11 mouse cellular contexts compared by ENCODE assay signal in the genomic region with DNA sequence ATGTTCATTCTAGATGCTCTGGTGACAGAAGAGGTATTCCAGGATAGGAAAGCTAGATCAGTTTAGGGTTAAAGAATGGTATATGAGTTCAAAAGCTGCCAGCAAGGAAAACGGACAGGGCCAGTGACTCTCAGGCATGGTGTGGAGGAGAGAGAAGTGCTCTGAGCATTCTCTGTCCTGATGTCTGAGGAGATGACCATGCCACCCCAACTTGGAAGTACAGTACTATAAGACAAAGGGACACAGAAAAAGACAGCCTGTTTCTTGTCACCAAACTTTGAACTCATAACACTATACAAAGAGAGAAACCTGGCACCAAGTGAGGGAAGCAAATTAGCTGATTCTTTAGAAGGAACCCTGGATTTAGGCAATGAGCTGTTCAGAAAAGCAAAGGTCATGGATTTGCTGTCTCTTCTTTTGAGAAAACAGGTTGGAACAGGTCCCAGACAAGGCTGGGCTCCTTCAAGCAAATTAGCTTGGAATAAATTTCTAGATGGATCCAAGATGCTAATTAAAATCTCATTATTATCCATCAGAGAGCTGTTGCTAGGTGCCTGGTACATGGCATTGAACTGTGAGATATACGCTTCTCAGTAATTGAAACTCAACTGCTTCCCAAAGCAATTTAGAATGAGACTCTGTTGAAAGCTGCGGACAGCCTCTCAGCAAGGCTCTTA. TPM values are rescaled to one million over a fixed set of nuclear protein-coding genes. Genes with fewer than 3 reads are reported as not detected.
A peak's percentile ranks its signal among the peaks of the same experiment; 100 is the strongest.
DNase-seq lines count a peak whose midpoint lies in the region; ATAC-seq and TF ChIP-seq lines count a peak whose summit lies in the region.
"Had no signal": no experiment of that assay in that cellular context is flagged by ENCODE, and none has a peak within 500 bp of the region (broad histone marks: within the 10 kb centered on the region; RNA-seq: fewer than 3 reads in every experiment).

No protein-coding gene starts in this region.

- no peak for DNase-seq in limb, embryonic 14.5 days (ENCODE audit: low spot score)
- DNase-seq in limb, embryonic 10.5 days (ENCODE audit: low spot score) = no peak
- DNase-seq in forebrain, embryonic 10.5 days (ENCODE audit: extremely low spot score, low spot score) = no peak
- DNase-seq in forelimb bud, embryonic 11.5 days (ENCODE audit: low read depth, low spot score) = peak; percentile 5
- no peak for DNase-seq in adrenal gland, postnatal 25 days
- no peak for DNase-seq in gastrocnemius, adult 8-10 months (ENCODE audit: low spot score in 2 of 2)
- DNase-seq in heart, adult 8-10 months (ENCODE audit: low spot score) = no peak
- DNase-seq: heart, adult 11 months; kidney, postnatal 14 days; lung, postnatal 14 days had no signal

- 55% methylated on average over 3 of the region's 3 CpGs for WGBS in limb, embryonic 14.5 days
- WGBS in limb, embryonic 10.5 days = 69% methylated on average over 3 of the region's 3 CpGs
- 69% methylated on average over 3 of the region's 3 CpGs for WGBS in forebrain, embryonic 10.5 days
- WGBS in midbrain, embryonic 15.5 days = 52% methylated on average over 3 of the region's 3 CpGs

- H3K9me3 ChIP-seq in limb, embryonic 14.5 days (ENCODE audit: control insufficient read depth, low read length) = no peaks in the 10 kb centered on the region
- H3K9me3 ChIP-seq in limb, embryonic 10.5 days (replicated peaks) = no peaks in the 10 kb centered on the region
- H3K9me3 ChIP-seq in forebrain, embryonic 10.5 days = no peaks in the 10 kb centered on the region
- H3K9me3 ChIP-seq in midbrain, embryonic 15.5 days = no peaks in the 10 kb centered on the region

- H3K4me3 ChIP-seq in limb, embryonic 14.5 days (replicated peaks; ENCODE audit: low read length) = no peak overlapping the region
- no peak overlapping the region for H3K4me3 ChIP-seq in limb, embryonic 10.5 days
- no peak overlapping the region for H3K4me3 ChIP-seq in forebrain, embryonic 10.5 days
- no peak overlapping the region for H3K4me3 ChIP-seq in midbrain, embryonic 15.5 days

- H3K27ac ChIP-seq in limb, embryonic 14.5 days (replicated peaks; ENCODE audit: low read depth, low read length) = no peak overlapping the region
- H3K27ac ChIP-seq in limb, embryonic 10.5 days = no peak overlapping the region
- H3K27ac ChIP-seq in forebrain, embryonic 10.5 days = peak overlapping the region; percentile 22; the same call in 1 of the 2 replicates
- H3K27ac ChIP-seq in midbrain, embryonic 15.5 days = peak overlapping the region; percentile 34; the same call in 1 of the 2 replicates

- no peak for TF ChIP-seq POLR2A in limb, embryonic 14.5 days (IDR thresholded peaks at IDR 0.05; ENCODE audit: borderline replicate concordance, extremely low read depth, insufficient read depth, insufficient read length)

- no peaks in the 10 kb centered on the region for H3K27me3 ChIP-seq in limb, embryonic 14.5 days (ENCODE audit: control insufficient read depth, insufficient read depth, low read length)
- H3K27me3 ChIP-seq in limb, embryonic 10.5 days (ENCODE audit: low read depth, poor library complexity, severe bottlenecking) = no peaks in the 10 kb centered on the region
- H3K27me3 ChIP-seq in forebrain, embryonic 10.5 days (ENCODE audit: poor library complexity, severe bottlenecking) = no peaks in the 10 kb centered on the region
- H3K27me3 ChIP-seq in midbrain, embryonic 15.5 days (replicated peaks) = no peaks in the 10 kb centered on the region

- H3K4me1 ChIP-seq in limb, embryonic 14.5 days (ENCODE audit: control insufficient read depth, insufficient read depth, low read length) = no peaks in the 10 kb centered on the region
- H3K4me1 ChIP-seq in limb, embryonic 10.5 days = no peaks in the 10 kb centered on the region
- H3K4me1 ChIP-seq in forebrain, embryonic 10.5 days = 0 out of 2 replicates have a peak, but pooled peaks cover 3% of the 10 kb centered on the region
- no peaks in the 10 kb centered on the region for H3K4me1 ChIP-seq in midbrain, embryonic 15.5 days

- H3K4me2 ChIP-seq in limb, embryonic 14.5 days (replicated peaks; ENCODE audit: low read depth, low read length, severe bottlenecking) = no peak overlapping the region
- H3K4me2 ChIP-seq in midbrain, embryonic 15.5 days = no peak overlapping the region

- ATAC-seq in limb, embryonic 14.5 days (ENCODE audit: low FRiP score, low read depth) = peak; percentile 6; the same call in 1 of the 2 replicates
- ATAC-seq in midbrain, embryonic 15.5 days (replicated peaks) = peak; percentile 90

- H3K9ac ChIP-seq in limb, embryonic 14.5 days (ENCODE audit: low read depth, low read length, severe bottlenecking) = no peak overlapping the region
- H3K9ac ChIP-seq in midbrain, embryonic 15.5 days = no peak overlapping the region

- no peaks in the 10 kb centered on the region for H3K36me3 ChIP-seq in limb, embryonic 14.5 days (ENCODE audit: control insufficient read depth, insufficient read depth, low read length)
- H3K36me3 ChIP-seq in limb, embryonic 10.5 days = no peaks in the 10 kb centered on the region
- no peaks in the 10 kb centered on the region for H3K36me3 ChIP-seq in forebrain, embryonic 10.5 days (replicated peaks)
- no peaks in the 10 kb centered on the region for H3K36me3 ChIP-seq in midbrain, embryonic 15.5 days (replicated peaks)

RNA-seq across cellular contexts. Expression of a gene that starts 43.9 kb away (rescaled TPM):
- polyA plus RNA-seq in limb, embryonic 14.5 days (2012; rRNA removed) = 1.5 and 1.6 TPM in 2 replicates
- 2.9 and 3.1 TPM in 2 replicates for polyA plus RNA-seq in limb, embryonic 14.5 days (2014; fragmentation: Nextera tagmentation; extraction: Ambion mirVana)
- 0.66 and 0.75 TPM in 2 replicates for polyA plus RNA-seq in limb, embryonic 10.5 days (2016; fragmentation: Nextera tagmentation; extraction: Ambion mirVana)
- 1.2 and 1.4 TPM in 2 replicates for polyA plus RNA-seq in forebrain, embryonic 10.5 days (2016; fragmentation: Nextera tagmentation; extraction: Ambion mirVana)
- 5.7 and 6.1 TPM in 2 replicates for polyA plus RNA-seq in midbrain, embryonic 15.5 days (2015; fragmentation: Nextera tagmentation; extraction: Ambion mirVana)
- total RNA-seq in adrenal gland, postnatal 25 days (2021) = 0.29 and 0.30 TPM in 2 replicates
- under 1 TPM; 0.22 to 0.58 (median 0.42) TPM for total RNA-seq in gastrocnemius, adult 8-10 months (2022)
- total RNA-seq in heart, adult 8-10 months (2022) = under 1 TPM in 2 of 4 experiments, not detected in 2; 0.06 to 0.09 TPM

Comparison
In these comparisons a context has a peak if more than half of its experiments do, and no peak if none do; other contexts are left out.
1. H3K27ac ChIP-seq: peak in forebrain, embryonic 10.5 days (single experiment) and midbrain, embryonic 15.5 days (single experiment); none in limb, embryonic 14.5 days (single experiment) and limb, embryonic 10.5 days (single experiment).